Mouse (Mus musculus) midbrain, embryonic 12.5 days (tissue): ENCODE measurements around the gene Macrod2. TPM values are rescaled to one million over a fixed set of nuclear protein-coding genes. Genes with fewer than 3 reads are reported as not detected.
A peak's percentile ranks its signal among the peaks of the same experiment; 100 is the strongest.

Experiments used
- ATAC-seq: fragments of 200-750 bp; cut with Nextera tagmentation; 2 replicates; pipeline ENCODE4 v1.8.0; 2017; ENCODE audit warnings: low read depth, moderate TSS enrichment, moderate library complexity; ENCODE audit not compliant: low FRiP score
- H3K27ac ChIP-seq: fragments of 300-500 bp; sonication (generic); replicated peaks from 2 replicates; pipeline ENCODE4 v1.5.1; 2016; ENCODE audit warnings: mild to moderate bottlenecking
- H3K27me3 ChIP-seq: fragments of 300-500 bp; sonication (generic); 2 replicates; pipeline ENCODE4 v1.6.1; 2016; ENCODE audit warnings: mild to moderate bottlenecking
- H3K36me3 ChIP-seq: fragments of 300-500 bp; sonication (generic); 2 replicates; pipeline ENCODE4 v1.6.1; 2016
- H3K4me1 ChIP-seq: fragments of 300-500 bp; sonication (generic); 2 replicates; pipeline ENCODE4 v1.6.1; 2016
- H3K4me2 ChIP-seq: fragments of 300-500 bp; sonication (generic); replicated peaks from 2 replicates; pipeline ENCODE4 v1.6.1; 2016; ENCODE audit warnings: mild to moderate bottlenecking, moderate library complexity
- H3K4me3 ChIP-seq: fragments of 300-500 bp; sonication (generic); 2 replicates; pipeline ENCODE4 v1.5.1; 2016; ENCODE audit warnings: mild to moderate bottlenecking
- H3K9ac ChIP-seq: fragments of 300-500 bp; sonication (generic); replicated peaks from 2 replicates; pipeline ENCODE4 v1.6.1; 2016; ENCODE audit warnings: mild to moderate bottlenecking, moderate library complexity
- H3K9me3 ChIP-seq: fragments of 300-500 bp; sonication (generic); 2 replicates; pipeline ENCODE4 v1.6.1; 2016; ENCODE audit warnings: mild to moderate bottlenecking
- WGBS: fragments of 180-500 bp; shearing (Covaris S2); methylation state at CpG from one replicate; pipeline ENCODE4 v1.1.7; 2016; 5-methylcytosine and 5-hydroxymethylcytosine counted together
- polyA plus RNA-seq: library from polyadenylated mRNA; unstranded; fragments of >200 nt; fragmentation: Nextera tagmentation; extraction: Ambion mirVana; gene quantifications from 2 replicates; pipeline ENCODE4 v1.2.1, GENCODE M21; 2016

Macrod2 gene
- polyA plus RNA-seq, 1 experiment from 2014 or later = 52.4 TPM

- no peak overlapping the region for H3K9ac ChIP-seq
- H3K9me3 ChIP-seq = no peaks in the 10 kb centered on the region
- H3K27me3 ChIP-seq = 0 out of 2 replicates have a peak, but pooled peaks cover 5% of the 10 kb centered on the region
- no peaks in the 10 kb centered on the region for H3K36me3 ChIP-seq
- peak; percentile 86 for ATAC-seq
- WGBS = 40% methylated on average over 6 of the region's 6 CpGs
- no peak overlapping the region for H3K4me3 ChIP-seq
- no peak overlapping the region for H3K27ac ChIP-seq
- H3K4me2 ChIP-seq = no peak overlapping the region
- H3K4me1 ChIP-seq = peaks cover 7% of the 10 kb centered on the region
These were observed 2042.7 kb downstream of the Macrod2 start for GRCm38 (mm10) chr2:142437606-142438461.

Other genes starting within 250 kb of the Macrod2 start
- gene Gm17374, start 243.3 kb upstream of the Macrod2 start, polyA plus RNA-seq = not detected in 2 replicates
- gene Esf1, start 224.7 kb upstream of the Macrod2 start, polyA plus RNA-seq = 29.6 and 31.5 TPM in 2 replicates
- gene Ndufaf5, start 224.7 kb upstream of the Macrod2 start, polyA plus RNA-seq = 29.1 and 30.2 TPM in 2 replicates
- not detected in 2 replicates for gene Sel1l2, start 5.6 kb upstream of the Macrod2 start, polyA plus RNA-seq